Comparison of ENCODE assay signal across 36 mouse cellular contexts in genomic region chr5:106639627-106640026, GRCm38 (mm10). TPM values are rescaled to one million over a fixed set of nuclear protein-coding genes. Genes with fewer than 3 reads are reported as not detected.
"Had no signal": no experiment of that assay in that cellular context is flagged by ENCODE, and none has a peak within 500 bp of the region (broad histone marks: within the 10 kb centered on the region; RNA-seq: fewer than 3 reads in every experiment).

No protein-coding gene starts in this region.

- DNase-seq: cerebellum, adult 8-10 months; cerebellum, adult 9-10 months; cerebellum, adult 9-11 months; cerebellum, postnatal 25 days; cerebellum, postnatal 36 days; embryo, embryonic 11 days; gastrocnemius, adult 2 months; gastrocnemius, postnatal 10 days; gastrocnemius, postnatal 14 days; gastrocnemius, postnatal 25 days; gastrocnemius, postnatal 36 days; heart, adult 11 months; heart, adult 18-20 months; heart, adult 2 months had no signal

- H3K27me3 ChIP-seq: embryonic facial prominence, embryonic 12.5 days; embryonic facial prominence, embryonic 13.5 days; embryonic facial prominence, embryonic 15.5 days; forebrain, embryonic 12.5 days; forebrain, embryonic 15.5 days had no signal

- H3K9me3 ChIP-seq: embryonic facial prominence, embryonic 10.5 days; embryonic facial prominence, embryonic 12.5 days; embryonic facial prominence, embryonic 13.5 days; embryonic facial prominence, embryonic 15.5 days; forebrain, embryonic 10.5 days; forebrain, embryonic 12.5 days; forebrain, embryonic 15.5 days had no signal

- H3K4me2 ChIP-seq: embryonic facial prominence, embryonic 12.5 days; embryonic facial prominence, embryonic 13.5 days; embryonic facial prominence, embryonic 15.5 days; forebrain, embryonic 12.5 days; forebrain, embryonic 15.5 days had no signal

- H3K4me3 ChIP-seq: embryonic facial prominence, embryonic 10.5 days; embryonic facial prominence, embryonic 12.5 days; embryonic facial prominence, embryonic 13.5 days; embryonic facial prominence, embryonic 15.5 days; erythroblast, embryonic 14.5 days; forebrain, embryonic 10.5 days; forebrain, embryonic 12.5 days; forebrain, embryonic 15.5 days; gastrocnemius, adult 2 months; heart, adult 2 months had no signal

- H3K27ac ChIP-seq: embryonic facial prominence, embryonic 10.5 days; embryonic facial prominence, embryonic 12.5 days; embryonic facial prominence, embryonic 13.5 days; embryonic facial prominence, embryonic 15.5 days; forebrain, embryonic 10.5 days; forebrain, embryonic 12.5 days; gastrocnemius, adult 2 months; heart, adult 2 months had no signal

- H3K9ac ChIP-seq: embryonic facial prominence, embryonic 12.5 days; embryonic facial prominence, embryonic 13.5 days; embryonic facial prominence, embryonic 15.5 days; forebrain, embryonic 12.5 days; forebrain, embryonic 15.5 days; forebrain, postnatal 0 days had no signal

- H3K4me1 ChIP-seq: embryonic facial prominence, embryonic 10.5 days; embryonic facial prominence, embryonic 12.5 days; embryonic facial prominence, embryonic 13.5 days; embryonic facial prominence, embryonic 15.5 days had no signal

RNA-seq across cellular contexts. Expression of gene Gm17304, which starts 30.7 kb away (rescaled TPM):
- total RNA-seq: common myeloid progenitor, adult 5-6 weeks; forebrain, postnatal 0 days; gastrocnemius, adult 18-20 months; gastrocnemius, adult 2 months; gastrocnemius, adult 8-10 months; gastrocnemius, postnatal 10 days; gastrocnemius, postnatal 14 days; gastrocnemius, postnatal 25 days; gastrocnemius, postnatal 36 days; gastrocnemius, postnatal 4 days; granulocyte monocyte progenitor cell, adult 5-6 weeks; heart, adult 18-20 months; heart, adult 2 months; heart, adult 8-10 months had no signal
- polyA plus RNA-seq: cortical plate, adult 2 months; embryonic facial prominence, embryonic 10.5 days; embryonic facial prominence, embryonic 11.5 days; embryonic facial prominence, embryonic 12.5 days; embryonic facial prominence, embryonic 13.5 days; embryonic facial prominence, embryonic 14.5 days; embryonic facial prominence, embryonic 15.5 days; erythroblast, embryonic 14.5 days; forebrain, embryonic 10.5 days; forebrain, embryonic 11.5 days; forebrain, embryonic 12.5 days; forebrain, embryonic 15.5 days; forebrain, embryonic 16.5 days; forebrain, postnatal 0 days; frontal cortex, adult 2 months; gonadal fat pad, adult 2 months; heart, adult 2 months had no signal
